Mouse (Mus musculus) MEL (cell line): Measurements from ENCODE around the gene Ankrd53. TPM values are rescaled to one million over a fixed set of nuclear protein-coding genes. Genes with fewer than 3 reads are reported as not detected.
A peak's percentile ranks its signal among the peaks of the same experiment; 100 is the strongest.

ENCODE experiments used
- DNase-seq: peaks from one replicate; pipeline ENCODE4 v3.0.0; 2011; ENCODE audit warnings: low read depth, low spot score
- H3K27ac ChIP-seq: 2 replicates; pipeline ENCODE4 v1.5.1; 2012; ENCODE audit warnings: low read depth, mild to moderate bottlenecking, control low read depth, low read length, moderate library complexity; ENCODE audit not compliant: control insufficient read depth
- H3K27me3 ChIP-seq, 2 experiments: fragments of 150-350 bp in 1 of 2; sonication (generic) in 1 of 2; 2 replicates each; pipeline ENCODE4 v1.6.1; 2012; ENCODE audit warnings: low read length in 2 of 2, mild to moderate bottlenecking in 2 of 2, improper control_type of control experiment in 1 of 2, moderate library complexity in 1 of 2; ENCODE audit not compliant: insufficient read depth in 2 of 2, control insufficient read depth in 1 of 2
- H3K36me3 ChIP-seq, 2 experiments: 2 replicates each; pipeline ENCODE4 v1.6.1; 2012 to 2014; ENCODE audit warnings: low read length in 2 of 2, improper control_type of control experiment in 1 of 2, inconsistent platforms in 1 of 2, mild to moderate bottlenecking in 1 of 2; ENCODE audit not compliant: insufficient read depth in 2 of 2, control insufficient read depth in 1 of 2
- H3K4me1 ChIP-seq, 2 experiments: fragments of 150-350 bp in 1 of 2; sonication (generic) in 1 of 2; 2 replicates each; pipeline ENCODE4 v1.6.1; 2012; ENCODE audit warnings: low read length in 2 of 2, improper control_type of control experiment in 1 of 2, mild to moderate bottlenecking in 1 of 2; ENCODE audit not compliant: insufficient read depth in 2 of 2, control insufficient read depth in 1 of 2
- H3K4me3 ChIP-seq, 2 experiments: fragments of 150-350 bp in 1 of 2; sonication (generic) in 1 of 2; 2 replicates each; pipeline ENCODE4 v1.5.1; 2012; ENCODE audit warnings: low read depth in 2 of 2, low read length in 2 of 2, mild to moderate bottlenecking in 2 of 2, moderate library complexity in 2 of 2, control low read depth in 1 of 2, improper control_type of control experiment in 1 of 2; ENCODE audit not compliant: control insufficient read depth in 1 of 2, insufficient read depth in 1 of 2
- H3K79me2 ChIP-seq: 2 replicates; pipeline ENCODE4 v1.6.1; 2012; ENCODE audit warnings: mild to moderate bottlenecking, low read length, moderate library complexity; ENCODE audit not compliant: control insufficient read depth, poor library complexity, insufficient read depth
- H3K9ac ChIP-seq: 2 replicates; pipeline ENCODE4 v1.6.1; 2012; ENCODE audit warnings: low read depth, mild to moderate bottlenecking, control low read depth, low read length, moderate library complexity; ENCODE audit not compliant: control insufficient read depth, poor library complexity, severe bottlenecking
- H3K9me3 ChIP-seq: fragments of 150-350 bp; sonication (generic); replicated peaks from 2 replicates; pipeline ENCODE4 v1.6.1; 2012; ENCODE audit warnings: mild to moderate bottlenecking, low read length, improper control_type of control experiment, moderate library complexity; ENCODE audit not compliant: insufficient read depth
- BHLHE40 ChIP-seq: IDR thresholded peaks from 2 replicates; pipeline ENCODE4 v1.6.1; 2012; ENCODE audit warnings: low read depth, mild to moderate bottlenecking, inconsistent platforms, low read length, improper control_type of control experiment, borderline replicate concordance
- CTCF ChIP-seq, 3 experiments: IDR thresholded peaks in 2 of 3; conservative IDR thresholded peaks in 1 of 3; 2 replicates each; pipeline ENCODE4 v1.5.1; 2011 to 2012; ENCODE audit warnings: low read length in 3 of 3, low read depth in 2 of 3, mild to moderate bottlenecking in 2 of 3, improper control_type of control experiment in 1 of 3, inconsistent platforms in 1 of 3, mixed read lengths in 1 of 3, moderate library complexity in 1 of 3; ENCODE audit not compliant: control insufficient read depth in 1 of 3, insufficient read depth in 1 of 3, poor library complexity in 1 of 3, severe bottlenecking in 1 of 3
- E2F4 ChIP-seq: IDR thresholded peaks from 2 replicates; pipeline ENCODE4 v1.6.1; 2011; ENCODE audit warnings: low read depth, low read length, improper control_type of control experiment, borderline replicate concordance
- ETS1 ChIP-seq: IDR thresholded peaks from 2 replicates; pipeline ENCODE4 v1.6.1; 2012; ENCODE audit warnings: low read depth, mild to moderate bottlenecking, inconsistent platforms, low read length, improper control_type of control experiment, moderate library complexity
- MAZ ChIP-seq: IDR thresholded peaks from 2 replicates; pipeline ENCODE4 v1.6.1; 2012; ENCODE audit warnings: low read depth, mild to moderate bottlenecking, inconsistent platforms, low read length, improper control_type of control experiment
- RAD21 ChIP-seq: IDR thresholded peaks from 2 replicates; pipeline ENCODE4 v1.6.1; 2011; ENCODE audit warnings: mild to moderate bottlenecking, low read depth, low read length, improper control_type of control experiment
- RCOR1 ChIP-seq: IDR thresholded peaks from 2 replicates; pipeline ENCODE4 v1.6.1; 2012; ENCODE audit warnings: low read depth, mild to moderate bottlenecking, inconsistent platforms, low read length, improper control_type of control experiment
- SMC3 ChIP-seq: IDR thresholded peaks from 2 replicates; pipeline ENCODE4 v1.6.1; 2011; ENCODE audit warnings: low read depth, low read length, improper control_type of control experiment
- TAL1 ChIP-seq: IDR thresholded peaks from 2 replicates; pipeline ENCODE4 v1.6.1; 2012; ENCODE audit warnings: mild to moderate bottlenecking, inconsistent platforms, low read length, moderate library complexity, mixed read lengths
- TCF12 ChIP-seq: IDR thresholded peaks from 2 replicates; pipeline ENCODE4 v1.6.1; 2014; ENCODE audit warnings: low read depth, mild to moderate bottlenecking, inconsistent platforms, low read length, improper control_type of control experiment, moderate library complexity
- UBTF ChIP-seq: IDR thresholded peaks from 2 replicates; pipeline ENCODE4 v1.6.1; 2012; ENCODE audit warnings: low read depth, mild to moderate bottlenecking, inconsistent platforms, low read length, improper control_type of control experiment, moderate library complexity, borderline replicate concordance; ENCODE audit not compliant: insufficient read depth
- USF1 ChIP-seq: IDR thresholded peaks from 2 replicates; pipeline ENCODE4 v1.6.1; 2014; ENCODE audit warnings: low read depth, mild to moderate bottlenecking, inconsistent platforms, low read length, improper control_type of control experiment, moderate library complexity
- polyA plus RNA-seq, 2 experiments: library from polyadenylated mRNA; stranded (reverse) in 1 of 2; unstranded in 1 of 2; fragments of >175 nt in 1 of 2; fragments of >200 nt in 1 of 2; gene quantifications; 2 replicates each; pipeline versions ENCODE4 v1.2.1 to v1.2.4; 2012; ENCODE audit warnings: low replicate concordance in 2 of 2, low read depth in 1 of 2; ENCODE audit not compliant: insufficient read length in 2 of 2, insufficient read depth in 1 of 2, missing spikeins in 1 of 2
- total RNA-seq: library from RNA; depleted of rRNA; stranded (reverse); fragments of 300-350 nt; gene quantifications from 2 replicates; pipeline ENCODE4 v1.2.3, GENCODE M21; 2012

Ankrd53 gene
- total and polyA plus RNA-seq, 3 experiments: 0.67 TPM; not detected in 2

- H3K4me1 ChIP-seq: no peaks in the 10 kb centered on the region
- H3K9me3 ChIP-seq: no peaks in the 10 kb centered on the region
- no peak overlapping the region for H3K4me3 ChIP-seq
- no peak overlapping the region for H3K27ac ChIP-seq
- TF ChIP-seq TCF12 (no peak), TAL1 (no peak)
- DNase-seq: no peak
- no peaks in the 10 kb centered on the region for H3K79me2 ChIP-seq
- no peaks in the 10 kb centered on the region for H3K36me3 ChIP-seq
- no peak overlapping the region for H3K9ac ChIP-seq
- H3K27me3 ChIP-seq: peaks cover 0 to 2% of the 10 kb centered on the region in 2 experiments; a peak in 3 of 4 replicates
These were observed 45.4 kb upstream of the Ankrd53 start for GRCm38 (mm10) chr6:83717026-83717425.

- no peak overlapping the region for H3K9ac ChIP-seq
- peaks cover 0 to 4% of the 10 kb centered on the region in 2 experiments; a peak in 3 of 4 replicates for H3K27me3 ChIP-seq
- no peak overlapping the region for H3K27ac ChIP-seq
- no peak for TF ChIP-seq UBTF
- no peak for TF ChIP-seq E2F4
- TF ChIP-seq TCF12: no peak
- TF ChIP-seq RAD21: no peak
- no peak for TF ChIP-seq RCOR1
- no peak for TF ChIP-seq MAZ
- TF ChIP-seq BHLHE40: no peak
- no peak for TF ChIP-seq ETS1
- H3K4me1 ChIP-seq: no peaks in the 10 kb centered on the region
- no peaks in the 10 kb centered on the region for H3K9me3 ChIP-seq
- no peak for DNase-seq
- no peak overlapping the region for H3K4me3 ChIP-seq
- H3K36me3 ChIP-seq: no peaks in the 10 kb centered on the region
- no peaks in the 10 kb centered on the region for H3K79me2 ChIP-seq
These were observed 39.9 kb upstream of the Ankrd53 start for GRCm38 (mm10) chr6:83722526-83722925.

GRCm38 (mm10) chr6:83727178-83727577 lies 35.3 kb upstream of the Ankrd53 start:
- peak; percentile 47 to 69 (median 64) for TF ChIP-seq CTCF (IDR thresholded peaks at IDR 0.05 in 2 of 3, conservative IDR thresholded peaks at IDR 0.05 in 1 of 3; ENCODE audit: control insufficient read depth in 1 of 3, insufficient read depth in 1 of 3, low read depth in 2 of 3, low read length in 3 of 3, poor library complexity in 1 of 3, severe bottlenecking in 1 of 3)
- peak; percentile 29 for TF ChIP-seq RAD21
- peak; percentile 50 for TF ChIP-seq SMC3
- TF ChIP-seq USF1: no peak

More at GRCm38 (mm10) chr6:83727178-83727577, 35.3 kb upstream of the Ankrd53 start:
- Histone ChIP-seq H3K4me3 (no peak overlapping the region), H3K9ac (no peak overlapping the region), H3K36me3 (no peaks in the 10 kb centered on the region), H3K79me2 (no peaks in the 10 kb centered on the region), H3K9me3 (no peaks in the 10 kb centered on the region), H3K27ac (no peak overlapping the region), H3K4me1 (no peaks in the 10 kb centered on the region), H3K27me3 (peaks cover 0 to 2% of the 10 kb centered on the region in 2 experiments; a peak in 3 of 4 replicates)
- peak; percentile 73 for DNase-seq
